Mouse (Mus musculus) C2C12 (cell line): ENCODE results near the gene Prdx3. TPM values are rescaled to one million over a fixed set of nuclear protein-coding genes. Genes with fewer than 3 reads are reported as not detected.
A peak's percentile ranks its signal among the peaks of the same experiment; 100 is the strongest.

ENCODE experiments used
- H3K27me3 ChIP-seq: one replicate; pipeline ENCODE4 v1.6.1; 2011; ENCODE audit not compliant: control insufficient read depth, insufficient read depth, insufficient read length
- H3K36me3 ChIP-seq: one replicate; pipeline ENCODE4 v1.6.1; 2011; ENCODE audit not compliant: control insufficient read depth, insufficient read depth
- H3K4me3 ChIP-seq: one replicate; pipeline ENCODE4 v1.5.1; 2011; ENCODE audit warnings: mild to moderate bottlenecking, control low read depth; ENCODE audit not compliant: poor library complexity, insufficient read depth, severe bottlenecking
- H3K79me2 ChIP-seq: one replicate; pipeline ENCODE4 v1.6.1; 2011; ENCODE audit not compliant: control insufficient read depth, insufficient read depth
- H3K79me3 ChIP-seq: one replicate; pipeline ENCODE4 v1.6.1; 2011; ENCODE audit warnings: low read depth, control low read depth
- H3ac ChIP-seq: one replicate; pipeline ENCODE3; 2011; ENCODE audit warnings: low read depth; ENCODE audit not compliant: control insufficient read depth, insufficient read length
- CEBPB ChIP-seq: IDR thresholded peaks from one replicate; pipeline ENCODE4 v1.6.1; 2011; ENCODE audit warnings: low read depth, mild to moderate bottlenecking, control low read depth, moderate library complexity
- CTCF ChIP-seq: IDR thresholded peaks from one replicate; pipeline ENCODE4 v1.5.1; 2011; ENCODE audit not compliant: control insufficient read depth, insufficient read depth, insufficient read length
- FOSL1 ChIP-seq: IDR thresholded peaks from one replicate; pipeline ENCODE4 v1.8.0; 2011; ENCODE audit warnings: mild to moderate bottlenecking, low read length; ENCODE audit not compliant: poor library complexity, insufficient read depth, severe bottlenecking
- MAX ChIP-seq: IDR thresholded peaks from one replicate; pipeline ENCODE4 v1.6.1; 2011; ENCODE audit warnings: mild to moderate bottlenecking, control low read depth
- MYOD1 ChIP-seq: IDR thresholded peaks from one replicate; pipeline ENCODE4 v1.6.1; 2011; ENCODE audit warnings: low read depth; ENCODE audit not compliant: control insufficient read depth, insufficient read length
- MYOG ChIP-seq: IDR thresholded peaks from one replicate; pipeline ENCODE4 v1.6.1; 2011; ENCODE audit not compliant: control insufficient read depth, insufficient read length; ENCODE audit errors: extremely low read depth
- USF1 ChIP-seq: IDR thresholded peaks from one replicate; pipeline ENCODE4 v1.6.1; 2011; ENCODE audit warnings: low read depth, mild to moderate bottlenecking, control low read depth, moderate library complexity
- polyA plus RNA-seq: library from polyadenylated mRNA; unstranded; fragments of >200 nt; fragmentation: generic; extraction: Trizol; gene quantifications from one replicate; pipeline ENCODE4 v1.2.1, GENCODE M21; 2012; ENCODE audit warnings: missing spikeins

Prdx3 gene
- polyA plus RNA-seq, 1 experiment, result 83.1 TPM

GRCm38 (mm10) chr19:60891934-60892547 is 17.7 kb upstream of the Prdx3 start:
- H3K36me3 ChIP-seq, result no peaks in the 10 kb centered on the region
- H3K79me3 ChIP-seq, result no peaks in the 10 kb centered on the region
- H3K27me3 ChIP-seq, result no peaks in the 10 kb centered on the region
- no peak overlapping the region for H3ac ChIP-seq
- H3K4me3 ChIP-seq, result no peak overlapping the region
- TF ChIP-seq CEBPB (no peak), CTCF (peak; percentile 55)
- H3K79me2 ChIP-seq, result no peaks in the 10 kb centered on the region

GRCm38 (mm10) chr19:60891123-60891470 is 16.7 kb upstream of the Prdx3 start:
- Histone ChIP-seq H3K79me2 (no peaks in the 10 kb centered on the region), H3K36me3 (no peaks in the 10 kb centered on the region), H3K27me3 (no peaks in the 10 kb centered on the region), H3K79me3 (no peaks in the 10 kb centered on the region), H3ac (no peak overlapping the region), H3K4me3 (no peak overlapping the region)
- no peak for TF ChIP-seq CEBPB
- TF ChIP-seq MAX, result no peak
- TF ChIP-seq FOSL1, result no peak
- TF ChIP-seq MYOG, result no peak
- no peak for TF ChIP-seq USF1
- no peak for TF ChIP-seq CTCF
- TF ChIP-seq MYOD1, result no peak

- H3K36me3 ChIP-seq, result no peaks in the 10 kb centered on the region
- peak overlapping the region; percentile 81 for H3ac ChIP-seq
- H3K27me3 ChIP-seq, result no peaks in the 10 kb centered on the region
- H3K79me3 ChIP-seq, result no peaks in the 10 kb centered on the region
- peak overlapping the region; percentile 64 for H3K4me3 ChIP-seq
- no peaks in the 10 kb centered on the region for H3K79me2 ChIP-seq
- no peak for TF ChIP-seq MYOD1
- no peak for TF ChIP-seq MYOG
Measured at GRCm38 (mm10) chr19:60890391-60891122, 16.2 kb upstream of the Prdx3 start.

- Histone ChIP-seq H3K36me3 (no peaks in the 10 kb centered on the region), H3K79me3 (no peaks in the 10 kb centered on the region), H3K79me2 (no peaks in the 10 kb centered on the region), H3K4me3 (peak within 1 kb of the TSS; percentile 64), H3ac (peak within 1 kb of the TSS; percentile 98), H3K27me3 (no peaks in the 10 kb centered on the region)
- TF ChIP-seq CTCF (peak; percentile 80), MAX (no peak), CEBPB (no peak), FOSL1 (no peak), MYOD1 (no peak), MYOG (no peak)
Measured at GRCm38 (mm10) chr19:60889714-60890315, 15.5 kb upstream of the Prdx3 start, which contains the start of gene Grk5. TSS of gene Grk5 (plus strand) at chr19:60889749.

- Histone ChIP-seq H3K4me3 (peak overlapping the region; percentile 64), H3K27me3 (no peaks in the 10 kb centered on the region), H3K36me3 (no peaks in the 10 kb centered on the region), H3K79me3 (no peaks in the 10 kb centered on the region), H3K79me2 (no peaks in the 10 kb centered on the region), H3ac (no peak overlapping the region)
- no peak for TF ChIP-seq FOSL1
- TF ChIP-seq CEBPB, result no peak
- TF ChIP-seq USF1, result no peak
- TF ChIP-seq MYOG, result no peak
- TF ChIP-seq CTCF, result no peak
- no peak for TF ChIP-seq MAX
- TF ChIP-seq MYOD1, result no peak
Measured at GRCm38 (mm10) chr19:60889101-60889713, 14.9 kb upstream of the Prdx3 start.

- no peaks in the 10 kb centered on the region for H3K79me3 ChIP-seq
- H3ac ChIP-seq, result no peak overlapping the region
- no peak for TF ChIP-seq USF1
- no peak for TF ChIP-seq FOSL1
- no peak for TF ChIP-seq MYOG
- TF ChIP-seq CEBPB, result no peak
- no peak for TF ChIP-seq MAX
- no peak for TF ChIP-seq MYOD1
- TF ChIP-seq CTCF, result no peak
- no peak overlapping the region for H3K4me3 ChIP-seq
- H3K27me3 ChIP-seq, result no peaks in the 10 kb centered on the region
- H3K36me3 ChIP-seq, result no peaks in the 10 kb centered on the region
- no peaks in the 10 kb centered on the region for H3K79me2 ChIP-seq
Measured at GRCm38 (mm10) chr19:60887637-60888036, 13.3 kb upstream of the Prdx3 start.
